Mouse (Mus musculus) macrophage (primary cell): ENCODE data around the gene Ypel3. TPM values are rescaled to one million over a fixed set of nuclear protein-coding genes. Genes with fewer than 3 reads are reported as not detected.

Source experiments
- H3K27ac ChIP-seq: fragments of 350-480 bp; formaldehyde crosslinking; 2 replicates; pipeline ENCODE4 v1.9.0; 2021
- H3K36me3 ChIP-seq: fragments of 350-480 bp; formaldehyde crosslinking; 2 replicates; pipeline ENCODE4 v1.9.0; 2021; ENCODE audit errors: inconsistent target
- H3K4me3 ChIP-seq: fragments of 350-480 bp; formaldehyde crosslinking; 2 replicates; pipeline ENCODE4 v1.9.0; 2021; ENCODE audit errors: inconsistent target
- H3K79me2 ChIP-seq: fragments of 350-480 bp; formaldehyde crosslinking; 2 replicates; pipeline ENCODE4 v1.9.0; 2021; ENCODE audit errors: inconsistent target
- WGBS: methylation state at CpG from one replicate; pipeline ENCODE4 v1.1.7; 2026; ENCODE audit warnings: inconsistent platforms; ENCODE audit not compliant: missing documents; 5-methylcytosine and 5-hydroxymethylcytosine counted together
- polyA plus RNA-seq: library from polyadenylated mRNA; stranded (reverse); fragments of 250-400 nt; gene quantifications from 3 replicates; pipeline ENCODE4 v1.2.4, GENCODE M21; 2018; ENCODE audit warnings: inconsistent platforms

Ypel3 gene
- polyA plus RNA-seq, 1 experiment from 2014 or later, result 90.3 TPM

DNA sequence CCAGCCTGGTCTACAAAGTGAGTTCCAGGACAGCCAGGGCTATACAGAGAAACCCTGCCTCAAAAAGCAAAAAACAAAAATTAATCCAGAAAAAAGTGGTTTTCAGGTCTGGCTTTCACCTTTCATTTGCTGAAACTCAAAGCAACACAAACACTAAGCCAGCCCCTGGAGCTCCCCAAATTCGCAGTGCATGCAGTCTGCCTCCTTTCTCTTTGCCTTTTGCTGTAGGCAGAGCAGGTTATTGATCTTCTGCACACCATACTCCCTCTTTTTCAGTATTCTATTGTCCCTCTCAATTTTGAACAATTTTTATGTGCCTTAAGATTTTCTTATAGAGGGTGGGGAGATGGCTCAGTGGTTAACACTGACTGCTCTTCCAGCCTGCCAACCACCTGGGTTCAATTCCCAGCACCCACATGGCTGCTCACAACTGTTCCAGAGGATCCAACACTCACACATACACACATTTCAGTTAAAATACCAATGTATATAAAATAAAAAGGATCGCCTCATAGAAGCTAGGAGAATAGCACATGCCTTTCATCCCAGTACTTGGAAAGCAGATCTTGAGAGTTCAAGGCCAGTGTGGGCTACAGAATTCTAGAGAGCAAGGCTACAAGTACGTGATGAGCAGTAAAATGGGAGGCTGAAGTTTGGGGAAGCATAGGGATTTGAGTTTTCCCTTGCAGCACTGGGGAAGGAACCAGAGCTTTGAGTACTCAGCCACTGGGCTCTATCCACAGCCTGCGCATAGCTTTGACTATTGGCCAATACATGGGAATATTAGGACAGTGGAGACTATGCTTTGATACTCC lies 16.9 kb downstream of the Ypel3 start:
- Histone ChIP-seq H3K27ac (peak overlapping the region; percentile 61; the same call in 1 of the 2 replicates), H3K36me3 (peaks cover 43% of the 10 kb centered on the region), H3K4me3 (no peak overlapping the region), H3K79me2 (peaks cover 66% of the 10 kb centered on the region)
- WGBS, result 95% methylated on average over 4 of the region's 4 CpGs

DNA sequence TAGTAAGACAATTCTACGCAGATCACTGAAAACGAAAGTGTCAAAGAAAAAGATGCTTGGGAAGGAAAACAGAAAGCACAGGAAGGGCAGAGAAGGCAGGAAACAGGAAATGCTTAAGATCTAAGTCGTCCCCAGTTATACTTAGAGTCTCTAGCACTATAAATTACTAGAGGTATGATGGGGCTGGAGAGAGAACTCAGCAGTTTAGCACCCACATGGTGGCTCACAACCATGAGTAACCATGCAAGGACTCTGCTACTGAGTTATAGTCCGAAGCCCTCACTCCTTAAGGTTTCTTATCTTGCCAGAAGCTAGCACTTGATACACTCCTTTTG lies 17.5 kb downstream of the Ypel3 start:
- Histone ChIP-seq H3K36me3 (peaks cover 37% of the 10 kb centered on the region), H3K4me3 (no peak overlapping the region), H3K27ac (peak overlapping the region; percentile 15; the same call in 1 of the 2 replicates), H3K79me2 (peaks cover 62% of the 10 kb centered on the region)
- WGBS, result 72% methylated on average over 4 of the region's 4 CpGs

DNA sequence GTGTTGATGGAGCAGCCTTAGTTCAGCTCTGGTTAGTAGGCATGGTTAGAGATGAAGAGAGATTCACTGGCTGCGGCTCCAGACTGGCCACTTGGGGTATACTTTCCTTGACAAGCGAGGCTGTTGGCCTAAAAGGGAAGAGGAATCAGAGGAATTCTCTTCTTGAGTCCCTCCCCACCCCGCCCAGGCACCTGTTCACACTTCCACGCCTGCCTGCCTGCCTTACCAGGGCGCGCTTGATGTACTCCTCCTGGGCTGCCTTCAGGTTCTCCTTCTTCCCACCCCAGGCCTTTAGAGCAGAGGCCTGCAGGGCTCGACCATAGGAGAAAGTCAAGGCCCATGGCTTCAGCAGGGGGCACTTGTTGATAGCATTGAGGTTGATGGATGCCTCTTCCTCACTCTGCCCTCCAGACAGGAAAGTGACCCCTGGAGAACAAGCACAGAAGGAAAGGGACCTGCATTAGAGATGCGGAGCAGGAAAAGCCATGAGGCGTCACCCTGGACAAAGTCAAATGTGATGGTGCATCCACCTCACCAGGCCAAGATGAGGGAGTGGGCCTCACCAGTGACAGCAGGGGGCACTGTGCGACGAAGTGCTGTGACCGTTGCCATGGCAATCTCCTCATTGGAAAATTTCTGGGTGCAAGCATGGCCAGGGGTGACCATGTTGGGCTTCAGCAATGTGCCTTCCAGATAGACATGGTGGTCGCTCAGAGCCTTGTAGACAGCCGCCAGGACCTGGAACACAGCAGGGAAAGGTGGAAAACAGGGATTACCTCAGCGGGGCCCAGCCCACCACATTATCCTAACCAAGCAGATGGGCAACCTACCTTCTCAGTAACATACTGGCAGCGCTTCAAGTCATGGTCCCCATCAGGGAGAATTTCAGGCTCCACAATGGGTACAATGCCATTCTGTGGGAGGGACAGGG lies 18.9 kb downstream of the Ypel3 start:
- Histone ChIP-seq H3K36me3 (peaks cover 27% of the 10 kb centered on the region), H3K79me2 (peaks cover 48% of the 10 kb centered on the region), H3K4me3 (0 out of 2 replicates have a peak overlapping the region, but pooled peaks have one; percentile 68), H3K27ac (no peak overlapping the region)
- WGBS, result 92% methylated on average over 16 of the region's 16 CpGs

DNA sequence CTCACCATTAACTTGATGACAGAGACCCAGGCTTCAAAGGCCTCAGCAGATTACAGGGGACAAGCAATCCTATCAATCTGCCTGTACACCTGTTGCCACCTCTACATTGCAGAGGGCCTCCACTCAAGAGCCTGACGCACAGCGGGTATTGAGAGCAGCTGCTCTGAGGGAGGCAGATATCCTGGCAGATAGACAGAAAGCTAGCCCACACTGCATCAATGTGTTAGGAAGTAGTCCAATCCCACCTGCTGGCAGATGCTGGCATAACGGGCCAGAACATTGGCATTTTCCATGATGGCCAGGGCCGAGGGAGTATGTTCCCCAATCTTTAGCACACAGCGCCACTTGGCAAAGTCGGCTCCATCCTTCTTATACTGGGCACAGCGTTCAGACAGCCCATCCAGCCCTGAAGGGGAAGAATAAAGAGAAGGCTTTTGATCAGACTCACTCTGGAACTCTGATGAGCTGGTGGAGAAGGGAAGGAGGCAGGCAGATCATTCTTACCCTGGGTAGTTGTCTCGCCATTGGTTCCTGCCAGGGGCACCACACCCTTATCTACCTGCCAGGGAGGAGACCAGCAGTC lies 19.7 kb downstream of the Ypel3 start:
- 79% methylated on average over 8 of the region's 8 CpGs for WGBS
- Histone ChIP-seq H3K36me3 (peaks cover 27% of the 10 kb centered on the region), H3K27ac (peak overlapping the region; percentile 91; the same call in 1 of the 2 replicates), H3K79me2 (peaks cover 40% of the 10 kb centered on the region), H3K4me3 (peak overlapping the region; percentile 68)

DNA sequence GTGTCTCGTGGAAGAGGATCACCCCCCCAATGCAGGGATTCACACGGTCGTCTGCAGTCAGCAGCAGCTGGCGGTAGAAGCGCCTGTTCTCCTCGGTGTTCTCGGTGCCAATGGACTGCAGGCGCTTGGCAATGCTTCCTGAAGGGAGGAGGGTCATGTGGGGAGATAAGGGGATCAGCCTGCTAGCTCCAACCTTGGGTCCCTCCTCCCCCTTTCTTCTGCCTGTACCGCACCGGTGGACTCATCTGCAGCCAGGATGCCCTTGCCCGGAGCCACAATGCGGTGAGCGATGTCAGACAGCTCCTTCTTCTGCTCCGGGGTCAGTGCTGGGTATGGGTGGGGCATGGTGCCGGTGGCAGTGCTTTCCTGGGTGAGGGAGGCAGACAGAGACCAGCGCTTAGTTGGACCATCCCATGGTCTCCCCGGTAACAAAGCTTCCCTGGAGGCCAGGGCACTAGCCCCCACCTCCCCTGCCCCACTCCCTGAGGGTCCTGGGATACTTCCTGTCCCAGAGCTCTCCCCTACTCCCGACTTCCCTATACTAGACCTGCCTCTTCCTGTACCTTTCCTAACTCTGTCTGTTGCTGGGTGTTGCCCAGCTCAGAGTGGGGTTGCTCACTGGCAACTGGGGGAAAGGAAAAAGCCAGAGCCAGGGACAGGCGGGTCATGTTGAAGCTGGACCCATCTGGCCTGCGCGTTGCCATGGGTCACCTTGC lies 20.8 kb downstream of the Ypel3 start, which contains the start of gene Fam57b:
Gene Fam57b (plus strand): TSS at position 258 of the 716 bp plus-strand sequence.
- H3K4me3 ChIP-seq, result peak within 1 kb of the TSS; percentile 68
- 25% methylated on average over 21 of the region's 21 CpGs for WGBS
- peaks cover 36% of the 10 kb centered on the region for H3K79me2 ChIP-seq
- peak within 1 kb of the TSS; percentile 91 for H3K27ac ChIP-seq
- peaks cover 27% of the 10 kb centered on the region for H3K36me3 ChIP-seq

DNA sequence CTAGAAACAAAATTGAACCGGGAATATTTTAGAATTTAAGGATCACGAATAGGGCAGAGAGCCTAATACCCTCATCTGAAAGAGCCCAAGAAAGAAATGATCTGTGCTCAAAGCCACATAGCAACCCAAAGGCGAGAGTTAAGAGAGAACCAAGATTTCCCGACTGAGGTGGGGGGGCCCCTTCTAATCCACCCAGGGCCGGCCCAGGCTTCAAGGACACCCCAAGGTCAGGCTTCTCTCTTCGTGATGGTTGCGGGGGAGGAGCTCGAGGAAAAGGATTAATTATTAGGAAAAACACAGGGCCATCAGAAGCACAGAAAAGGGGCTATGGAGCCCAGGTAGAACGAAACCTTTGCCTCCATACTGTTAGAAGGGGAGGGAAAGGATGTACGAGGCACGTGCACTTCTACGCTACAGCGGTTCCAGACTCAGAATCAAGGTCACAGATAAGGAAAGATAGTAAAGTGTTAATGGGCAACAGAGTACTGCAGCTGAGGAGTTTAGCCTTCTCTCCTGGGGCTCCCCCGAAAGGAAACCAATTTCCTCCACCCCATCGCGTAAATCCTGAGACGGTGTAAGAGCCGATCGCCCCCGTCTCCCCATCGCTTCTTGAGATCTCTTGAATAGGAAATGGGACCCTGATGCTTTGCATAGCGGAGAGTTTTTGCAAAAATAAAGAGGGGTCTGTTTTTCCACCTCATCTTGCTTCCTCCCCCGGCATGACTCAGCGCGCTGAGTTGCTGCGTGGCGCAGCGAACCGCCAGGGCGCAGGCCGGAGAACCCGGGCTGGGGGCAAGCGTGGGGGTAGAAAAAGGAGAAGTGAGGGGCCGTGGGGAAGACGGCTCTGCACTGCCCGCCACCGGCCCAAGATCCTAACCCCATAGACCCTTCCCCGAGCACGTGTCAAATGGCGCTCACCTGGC lies 21.6 kb downstream of the Ypel3 start:
- 1% methylated on average over 36 of the region's 40 CpGs for WGBS
- peaks cover 27% of the 10 kb centered on the region for H3K36me3 ChIP-seq
- H3K4me3 ChIP-seq, result peak overlapping the region; percentile 68
- H3K79me2 ChIP-seq, result peaks cover 36% of the 10 kb centered on the region
- peak overlapping the region; percentile 91 for H3K27ac ChIP-seq

DNA sequence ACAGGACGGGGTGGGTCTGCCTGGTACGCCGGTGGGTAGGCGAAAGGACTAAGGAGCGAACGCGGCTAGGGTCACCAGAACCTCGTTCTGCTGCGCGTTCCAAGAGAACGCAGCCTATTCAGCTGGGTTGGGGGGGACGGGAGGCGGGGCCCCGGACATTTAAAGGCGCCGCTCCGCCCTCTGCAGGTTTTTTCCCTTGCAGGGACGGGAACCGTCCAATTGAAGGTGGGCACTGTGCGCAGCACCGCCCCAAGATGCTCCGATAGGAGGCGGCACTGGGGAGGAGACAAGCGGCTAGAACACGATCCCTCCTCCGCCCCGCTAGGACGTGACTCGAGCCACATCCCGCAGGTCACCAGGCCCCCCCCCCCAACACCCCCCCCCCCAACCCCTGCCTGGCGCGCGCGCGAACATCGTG lies 22.3 kb downstream of the Ypel3 start:
- Histone ChIP-seq H3K79me2 (peaks cover 36% of the 10 kb centered on the region), H3K27ac (peak overlapping the region; percentile 97), H3K36me3 (peaks cover 27% of the 10 kb centered on the region), H3K4me3 (peak overlapping the region; percentile 68)
- WGBS, result under 1% methylated on average over 22 of the region's 36 CpGs

DNA sequence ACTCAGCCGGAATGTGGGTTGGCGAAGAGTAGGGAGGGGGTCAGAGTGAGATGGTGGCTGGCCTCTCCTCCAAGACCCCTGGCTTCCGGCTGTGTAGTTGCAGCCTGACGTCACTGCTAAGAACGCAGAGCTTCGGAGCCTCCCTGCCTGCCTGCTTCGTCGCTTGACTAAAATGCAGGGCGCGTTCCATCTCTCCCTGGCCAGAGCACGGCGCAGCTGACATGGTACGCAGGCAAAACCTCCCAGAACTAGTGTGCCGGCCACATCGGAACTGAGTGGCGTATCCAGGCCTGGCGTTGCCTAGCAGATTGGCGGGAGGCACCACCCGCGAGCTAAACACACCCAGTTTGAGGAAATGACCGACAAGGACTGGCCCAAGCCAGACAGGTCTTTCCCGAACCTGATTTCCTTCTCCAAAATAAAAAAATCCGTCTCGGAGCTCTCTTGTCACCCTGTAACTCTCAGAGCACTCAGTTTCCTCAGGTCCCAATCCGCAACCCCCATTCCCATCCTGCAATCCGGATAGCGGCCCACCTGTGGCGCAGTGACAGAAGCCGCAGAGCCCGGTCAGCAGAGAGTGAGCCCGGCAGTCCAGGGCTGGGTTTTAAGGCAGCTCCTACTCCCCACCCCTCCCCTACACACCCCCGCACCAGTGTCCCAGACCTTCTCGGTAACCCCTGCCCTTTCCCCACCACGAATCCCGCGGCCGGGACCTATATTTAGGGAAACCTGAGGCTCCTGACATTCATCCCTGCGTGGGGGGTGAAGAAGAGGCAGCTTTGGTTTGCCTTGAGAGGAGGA lies 22.9 kb downstream of the Ypel3 start:
- Histone ChIP-seq H3K4me3 (peak overlapping the region; percentile 45), H3K79me2 (peaks cover 36% of the 10 kb centered on the region), H3K27ac (peak overlapping the region; percentile 97), H3K36me3 (peaks cover 26% of the 10 kb centered on the region)
- WGBS, result 4% methylated on average over 38 of the region's 38 CpGs

DNA sequence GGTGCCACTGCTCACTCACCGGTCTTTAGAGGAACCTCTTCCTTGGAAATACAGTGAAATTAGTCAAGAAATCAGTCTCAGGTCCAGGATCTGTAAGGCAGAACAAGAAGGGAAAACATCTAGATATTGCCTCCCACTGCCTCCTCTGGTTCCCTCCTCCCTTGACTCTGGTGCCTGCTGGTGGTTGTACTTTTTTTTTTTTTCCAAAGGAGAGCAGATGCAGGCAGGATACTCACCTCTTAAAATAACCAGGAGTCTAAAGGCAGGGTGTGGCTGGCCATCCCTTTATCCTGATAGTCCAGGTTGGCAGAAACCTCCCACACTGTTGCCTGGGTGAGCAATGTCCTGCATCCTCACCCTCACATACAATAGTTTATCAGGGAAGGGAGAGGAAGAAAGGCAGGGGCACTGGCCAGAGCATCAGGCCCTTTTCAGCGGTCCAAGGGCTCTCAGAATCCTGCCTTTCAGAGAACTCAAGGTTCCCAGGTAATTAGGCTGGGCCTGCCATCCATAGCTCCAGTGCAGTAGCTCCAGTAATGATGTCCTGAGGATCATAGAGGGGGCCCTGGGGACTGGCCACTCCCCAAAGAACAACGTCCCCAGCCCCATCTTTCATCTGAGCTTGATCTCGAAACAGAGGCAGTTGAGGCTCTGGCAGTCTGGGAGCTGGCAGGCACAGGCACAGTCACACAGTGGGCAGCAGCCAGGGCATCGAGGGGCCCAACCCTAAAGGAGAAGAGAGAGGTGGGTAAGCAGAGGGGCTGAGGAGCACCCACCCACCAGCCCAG lies 23.7 kb downstream of the Ypel3 start:
- H3K4me3 ChIP-seq, result peak overlapping the region; percentile 45
- peak overlapping the region; percentile 97 for H3K27ac ChIP-seq
- peaks cover 34% of the 10 kb centered on the region for H3K79me2 ChIP-seq
- peaks cover 18% of the 10 kb centered on the region for H3K36me3 ChIP-seq
- WGBS, result 78% methylated on average over 5 of the region's 5 CpGs

DNA sequence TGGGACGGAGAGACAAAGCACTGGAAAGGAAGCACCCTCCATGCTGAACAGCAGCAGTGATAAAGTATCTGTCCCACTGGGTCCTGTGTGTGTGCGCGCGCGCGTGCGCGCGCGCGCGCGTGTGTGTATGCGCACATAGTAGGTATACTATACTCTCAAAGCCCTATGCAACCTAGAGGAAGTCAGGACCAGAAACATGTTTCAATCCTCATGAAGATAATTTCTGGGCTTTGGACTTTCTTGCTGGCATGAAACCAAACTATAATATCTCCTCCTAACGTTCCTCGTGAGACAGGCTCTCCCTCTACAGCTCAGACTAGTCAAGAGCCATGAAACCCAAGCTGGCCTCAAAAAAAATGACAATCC lies 24.3 kb downstream of the Ypel3 start:
- H3K79me2 ChIP-seq, result peaks cover 28% of the 10 kb centered on the region
- WGBS, result 97% methylated on average over 16 of the region's 16 CpGs
- peaks cover 12% of the 10 kb centered on the region for H3K36me3 ChIP-seq
- peak overlapping the region; percentile 97; the same call in 1 of the 2 replicates for H3K27ac ChIP-seq
- no peak overlapping the region for H3K4me3 ChIP-seq

DNA sequence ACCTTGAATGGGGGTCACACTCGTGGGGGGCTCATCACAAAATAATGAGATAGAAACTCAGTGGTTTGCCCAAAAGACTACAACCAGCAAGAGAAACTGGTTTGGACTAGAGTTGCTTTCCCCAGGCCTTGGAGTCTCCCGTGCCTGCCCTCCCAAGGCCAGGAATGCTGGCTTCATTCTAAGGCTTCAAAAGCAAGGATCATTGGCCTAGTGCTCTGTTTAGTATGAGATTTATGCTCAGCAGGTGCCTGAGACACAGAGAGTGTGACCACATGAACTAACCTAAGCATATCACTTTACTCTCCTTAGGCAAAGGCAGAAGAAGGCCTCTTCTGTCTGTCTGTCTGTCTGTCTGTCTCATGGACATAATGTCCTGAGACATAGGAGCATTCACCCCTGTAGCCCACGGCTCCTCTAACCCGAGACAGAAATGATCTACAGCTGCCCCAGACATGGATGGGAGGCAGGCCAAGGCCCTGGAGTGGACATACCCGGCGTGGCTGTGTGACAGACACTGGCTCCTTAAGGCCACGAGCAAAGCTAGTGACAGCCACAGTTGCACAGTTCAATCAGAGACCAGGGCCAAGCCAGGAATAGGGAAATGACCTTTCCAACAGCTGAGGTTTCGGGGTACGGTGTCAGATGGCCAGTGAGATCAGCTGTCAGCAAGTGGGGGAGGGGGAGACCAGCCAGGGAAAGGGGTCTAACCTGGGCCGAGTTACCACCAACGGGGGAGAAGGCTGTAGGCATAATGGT lies 25.6 kb downstream of the Ypel3 start:
- Histone ChIP-seq H3K36me3 (peaks cover under 1% of the 10 kb centered on the region; the same call in 1 of the 2 replicates), H3K79me2 (peaks cover 15% of the 10 kb centered on the region), H3K4me3 (no peak overlapping the region), H3K27ac (peak overlapping the region; percentile 31)
- 89% methylated on average over 11 of the region's 11 CpGs for WGBS
